In the genomic region with DNA sequence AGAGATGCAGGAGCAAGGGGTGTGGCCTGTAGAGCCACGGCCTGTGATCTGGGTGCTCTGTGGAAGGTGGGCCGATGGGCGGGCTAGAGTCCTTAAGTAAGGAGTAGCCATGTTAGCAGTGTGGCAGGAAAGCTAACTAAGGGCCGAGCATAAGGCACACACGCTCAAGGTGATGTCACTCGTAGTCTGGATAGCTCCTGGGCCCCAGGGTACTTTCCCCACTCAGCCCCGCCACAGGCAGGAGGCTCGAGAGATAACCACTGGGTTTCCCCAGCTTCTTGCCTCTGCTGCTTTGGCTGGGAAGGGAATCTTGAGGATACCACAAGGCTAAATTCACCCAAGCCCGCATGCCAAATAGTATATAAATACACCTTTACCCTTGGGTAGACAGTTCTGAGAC, we compare ENCODE assay signal across 20 mouse cellular contexts.
"Had no signal": no experiment of that assay in that cellular context is flagged by ENCODE, and none has a peak within 500 bp of the region (broad histone marks: within the 10 kb centered on the region; RNA-seq: fewer than 3 reads in every experiment).

No protein-coding gene starts in this region.

- H3K27ac ChIP-seq: liver, embryonic 12.5 days; liver, embryonic 14.5 days; midbrain, embryonic 10.5 days; midbrain, embryonic 12.5 days; neural tube, embryonic 13.5 days; neural tube, embryonic 15.5 days; stomach, postnatal 0 days had no signal

- ATAC-seq: liver, embryonic 12.5 days; midbrain, embryonic 16.5 days had no signal

- H3K27me3 ChIP-seq: liver, embryonic 12.5 days; midbrain, embryonic 12.5 days; neural tube, embryonic 13.5 days; neural tube, embryonic 15.5 days; stomach, embryonic 15.5 days had no signal

- H3K4me2 ChIP-seq: liver, embryonic 12.5 days; midbrain, embryonic 12.5 days; neural tube, embryonic 13.5 days; neural tube, embryonic 15.5 days; stomach, embryonic 15.5 days had no signal

- H3K36me3 ChIP-seq: liver, embryonic 12.5 days; midbrain, embryonic 10.5 days; midbrain, embryonic 12.5 days; neural tube, embryonic 13.5 days; stomach, embryonic 15.5 days had no signal

- H3K4me3 ChIP-seq: liver, embryonic 12.5 days; midbrain, embryonic 10.5 days; midbrain, embryonic 12.5 days; myocyte; neural tube, embryonic 13.5 days; neural tube, embryonic 15.5 days; stomach, embryonic 15.5 days had no signal

- DNase-seq: lung, postnatal 10 days; lung, postnatal 4 days; midbrain, embryonic 14.5 days; retina, postnatal 1 day; right cerebral cortex, adult 18-20 months; right cerebral cortex, postnatal 25 days; right cerebral cortex, postnatal 4 days; thymus, adult 2 months; thymus, postnatal 25 days; thymus, postnatal 4 days had no signal

- H3K4me1 ChIP-seq: midbrain, embryonic 12.5 days had no signal

- H3K9me3 ChIP-seq: liver, embryonic 12.5 days; midbrain, embryonic 10.5 days; midbrain, embryonic 12.5 days; neural tube, embryonic 13.5 days; neural tube, embryonic 15.5 days; stomach, embryonic 15.5 days had no signal

- H3K9ac ChIP-seq: liver, embryonic 12.5 days; liver, embryonic 14.5 days; midbrain, embryonic 12.5 days; neural tube, embryonic 13.5 days; neural tube, embryonic 15.5 days; stomach, embryonic 15.5 days had no signal
